Mouse (Mus musculus): ENCODE data around the gene 2310022A10Rik.
A peak's percentile ranks its signal among the peaks of the same experiment; 100 is the strongest.

2310022A10Rik gene

GRCm38 (mm10) chr7:27590566-27591213, 37.7 kb downstream of the 2310022A10Rik start:
- no peak for DNase-seq (ENCODE audit: low read depth, low spot score)

DNA sequence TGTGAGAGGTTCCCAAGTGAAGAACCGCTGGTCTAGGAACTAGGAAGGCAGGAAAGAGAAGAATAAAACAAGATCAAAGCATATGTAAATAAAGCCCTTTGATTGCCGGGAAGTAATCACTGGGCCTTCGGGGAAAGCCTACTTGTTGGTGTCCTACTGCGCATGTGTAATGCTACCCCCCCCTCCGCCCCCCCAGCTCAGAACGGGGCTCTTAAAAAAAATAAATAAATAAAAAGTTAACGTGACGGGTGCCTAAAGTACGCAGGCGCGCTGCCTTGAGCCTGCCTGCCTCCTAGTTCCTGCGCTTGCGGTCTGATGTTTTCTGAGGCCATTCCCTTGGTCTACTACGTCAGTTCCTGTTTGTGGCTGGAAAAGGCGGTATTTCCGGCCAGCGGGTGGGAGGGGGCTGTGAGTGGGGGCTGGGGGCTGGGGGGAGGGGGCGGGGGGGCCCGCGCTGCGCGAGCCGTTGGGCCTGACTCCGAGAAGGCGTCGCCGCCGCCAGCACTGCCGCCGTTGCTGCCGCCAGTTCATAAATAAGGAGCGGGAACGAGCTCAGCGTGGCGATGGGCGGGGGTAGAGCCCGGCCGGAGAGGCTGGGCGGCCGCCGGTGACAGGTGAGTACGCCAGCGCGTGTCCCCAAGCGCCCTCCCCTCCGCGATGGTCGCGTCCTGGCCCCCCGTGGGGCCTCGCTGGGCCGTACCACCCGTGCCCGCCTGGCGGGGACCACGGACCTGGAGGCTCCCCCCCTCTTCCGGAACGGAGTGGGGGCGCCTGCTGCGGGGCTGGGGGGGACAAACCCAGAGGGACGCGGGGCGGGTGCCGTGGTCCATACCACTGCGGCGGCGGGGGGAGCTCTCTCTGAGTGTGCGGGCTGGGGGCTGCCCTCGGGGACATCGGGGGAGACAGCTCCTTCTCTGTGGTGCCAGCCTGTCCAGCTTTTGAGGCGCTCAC, 38.5 kb downstream of the 2310022A10Rik start, which contains the start of gene Akt2:
Gene Akt2 (plus strand): TSS at position 287 of the 951 bp plus-strand sequence.
- DNase-seq (ENCODE audit: low read depth, low spot score): peak; percentile 97

DNA sequence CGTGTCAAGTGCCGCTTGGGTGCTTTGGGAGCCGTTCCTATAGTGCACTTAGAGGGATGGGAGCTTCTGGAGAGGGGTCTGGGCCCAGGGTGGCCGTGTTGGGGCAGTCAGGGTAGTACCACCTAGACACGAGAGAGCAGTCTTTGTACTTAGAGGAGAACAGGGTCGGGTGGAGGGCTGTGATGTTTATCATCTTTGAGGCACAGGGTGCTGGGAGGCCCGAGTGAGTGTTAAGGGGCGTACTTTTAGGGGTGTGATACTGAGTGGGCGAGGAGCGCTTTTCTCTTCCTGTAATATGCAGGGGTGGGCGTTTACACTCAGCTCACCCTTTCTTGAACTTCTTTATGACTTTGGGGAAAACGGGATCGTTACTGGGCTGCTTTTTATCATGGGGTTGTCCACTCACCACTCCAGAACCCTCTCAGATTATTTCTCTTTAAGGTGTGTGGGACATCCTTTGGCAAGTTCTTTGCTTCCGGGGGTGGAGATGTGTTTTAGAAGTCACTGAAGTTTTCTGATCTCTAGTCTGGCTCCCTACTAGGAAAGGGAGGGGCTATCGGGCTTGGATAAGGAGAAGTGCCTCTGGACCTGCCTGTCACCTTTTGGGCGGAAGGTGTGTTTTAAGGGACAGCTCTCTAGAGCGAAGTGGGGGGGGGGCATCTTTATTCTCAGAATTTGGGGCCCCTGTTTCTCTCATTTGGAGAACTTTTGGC, 39.3 kb downstream of the 2310022A10Rik start:
- DNase-seq (ENCODE audit: low read depth, low spot score): no peak

GRCm38 (mm10) chr7:27592934-27593645, 40.1 kb downstream of the 2310022A10Rik start:
- no peak for DNase-seq (ENCODE audit: low read depth, low spot score)

GRCm38 (mm10) chr7:27596586-27597503, 43.8 kb downstream of the 2310022A10Rik start:
- no peak for DNase-seq (ENCODE audit: low read depth, low spot score)

DNA sequence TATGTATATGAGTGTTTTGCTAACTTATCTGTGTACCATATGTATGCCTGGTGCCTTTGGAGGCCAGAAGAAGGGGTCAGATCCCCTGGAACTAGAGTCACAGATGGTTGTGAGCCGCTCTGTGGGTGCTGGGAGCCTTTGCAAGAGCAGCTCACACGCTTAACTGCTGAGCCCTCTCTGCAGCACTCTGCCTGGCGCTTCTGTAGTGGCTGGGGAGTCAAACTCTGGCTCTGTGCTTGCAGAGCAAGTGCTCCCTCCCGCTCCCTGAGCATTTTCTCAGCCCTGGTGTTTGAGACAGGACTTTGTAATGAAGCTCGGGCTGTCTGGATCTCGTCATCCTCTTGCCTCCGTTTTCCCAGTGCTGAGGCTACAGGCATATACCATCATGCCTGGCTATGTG, 45.0 kb downstream of the 2310022A10Rik start:
- no peak for DNase-seq (ENCODE audit: low read depth, low spot score)

- DNase-seq (ENCODE audit: low read depth, low spot score): no peak
Observed at GRCm38 (mm10) chr7:27601628-27602027, 48.6 kb downstream of the 2310022A10Rik start.

DNA sequence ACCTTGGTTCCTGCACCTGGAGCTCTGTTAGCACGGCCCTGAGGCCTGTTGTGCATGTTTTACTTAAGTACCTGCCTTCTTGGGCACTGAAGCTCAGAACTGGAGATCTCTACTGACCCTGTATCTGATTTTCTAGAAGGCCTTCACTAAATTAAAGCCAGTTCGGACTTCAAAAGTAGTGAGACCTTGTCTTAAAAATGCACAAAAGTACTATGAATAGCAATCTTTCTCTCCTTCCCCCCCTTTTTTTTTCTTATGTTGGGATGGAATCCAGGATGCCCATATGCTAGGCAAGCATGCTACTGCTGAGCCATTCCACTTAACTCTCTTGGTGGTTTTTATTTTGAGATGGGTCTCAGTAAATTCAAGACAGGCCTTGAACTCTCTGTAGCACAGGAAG, 49.1 kb downstream of the 2310022A10Rik start:
- DNase-seq (ENCODE audit: low read depth, low spot score): no peak

GRCm38 (mm10) chr7:27602835-27603234, 49.8 kb downstream of the 2310022A10Rik start:
- no peak for DNase-seq (ENCODE audit: low read depth, low spot score)

GRCm38 (mm10) chr7:27604661-27605348, 51.8 kb downstream of the 2310022A10Rik start:
- DNase-seq (ENCODE audit: low read depth, low spot score): no peak

GRCm38 (mm10) chr7:27605499-27606285, 52.7 kb downstream of the 2310022A10Rik start:
- no peak for DNase-seq (ENCODE audit: low read depth, low spot score)

DNA sequence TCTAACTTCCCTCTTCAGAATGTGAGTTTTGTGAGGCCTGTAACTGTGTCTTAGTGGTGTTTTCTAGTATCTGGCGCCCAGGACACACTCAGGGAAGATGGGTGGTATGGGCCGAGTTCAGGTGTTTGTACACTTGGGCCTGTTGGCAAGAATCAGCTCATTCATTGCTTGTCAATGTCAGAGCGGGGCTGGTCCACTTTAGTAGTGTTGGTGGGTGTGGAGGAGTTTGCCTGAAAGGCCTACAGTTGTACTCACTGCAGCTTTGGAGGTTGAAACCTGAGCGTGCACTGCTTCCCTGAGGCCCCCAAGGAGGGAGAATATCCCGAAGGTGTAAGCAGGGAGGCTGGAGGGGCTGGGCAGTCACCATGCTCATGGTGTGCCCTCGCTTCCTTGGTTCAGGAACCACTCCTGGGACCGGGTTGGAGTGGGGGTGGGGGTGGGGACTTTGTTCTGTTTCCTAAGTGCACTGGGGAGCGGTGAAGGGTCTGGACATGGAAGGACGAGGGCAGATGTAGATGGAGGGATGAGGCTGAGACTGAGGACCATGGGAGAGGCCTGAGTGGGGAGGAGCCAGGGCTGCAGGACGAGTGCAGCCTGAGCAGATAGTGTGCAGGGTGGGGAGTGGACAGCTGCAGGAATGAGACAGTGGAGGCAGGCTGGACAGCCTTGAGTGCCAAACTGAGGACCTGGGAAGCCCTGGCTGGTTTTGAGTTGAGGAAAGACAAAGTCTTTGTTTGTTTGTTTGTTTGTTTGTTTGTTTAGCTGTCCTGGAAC, 53.6 kb downstream of the 2310022A10Rik start:
- no peak for DNase-seq (ENCODE audit: low read depth, low spot score)

- DNase-seq (ENCODE audit: low read depth, low spot score): no peak
Observed at GRCm38 (mm10) chr7:27607580-27607979, 54.5 kb downstream of the 2310022A10Rik start.

- no peak for DNase-seq (ENCODE audit: low read depth, low spot score)
Observed at GRCm38 (mm10) chr7:27608130-27608529, 55.1 kb downstream of the 2310022A10Rik start.

DNA sequence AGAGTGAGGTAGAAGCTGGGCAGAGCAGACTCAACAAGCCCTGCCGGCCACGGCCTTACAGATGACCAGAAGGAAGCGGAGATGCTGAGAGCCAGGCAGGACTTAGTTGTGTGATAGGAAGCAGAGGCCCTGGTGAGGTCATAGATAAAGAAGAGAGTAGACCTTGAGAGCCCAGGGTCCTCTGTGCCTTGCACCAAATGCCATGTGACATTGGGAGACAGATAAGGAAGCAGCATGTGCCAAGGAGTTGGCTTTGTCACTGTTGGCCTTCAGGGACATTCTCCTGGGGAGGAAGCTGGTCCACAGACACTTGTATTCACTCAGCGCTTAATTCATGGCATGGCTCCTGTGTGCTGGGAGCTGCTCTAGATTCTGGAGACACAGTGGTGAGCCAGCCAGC, 56.3 kb downstream of the 2310022A10Rik start:
- no peak for DNase-seq (ENCODE audit: low read depth, low spot score)

GRCm38 (mm10) chr7:27609688-27610087, 56.7 kb downstream of the 2310022A10Rik start:
- DNase-seq (ENCODE audit: low read depth, low spot score): no peak

- no peak for DNase-seq (ENCODE audit: low read depth, low spot score)
Observed at GRCm38 (mm10) chr7:27610370-27610769, 57.3 kb downstream of the 2310022A10Rik start.

DNA sequence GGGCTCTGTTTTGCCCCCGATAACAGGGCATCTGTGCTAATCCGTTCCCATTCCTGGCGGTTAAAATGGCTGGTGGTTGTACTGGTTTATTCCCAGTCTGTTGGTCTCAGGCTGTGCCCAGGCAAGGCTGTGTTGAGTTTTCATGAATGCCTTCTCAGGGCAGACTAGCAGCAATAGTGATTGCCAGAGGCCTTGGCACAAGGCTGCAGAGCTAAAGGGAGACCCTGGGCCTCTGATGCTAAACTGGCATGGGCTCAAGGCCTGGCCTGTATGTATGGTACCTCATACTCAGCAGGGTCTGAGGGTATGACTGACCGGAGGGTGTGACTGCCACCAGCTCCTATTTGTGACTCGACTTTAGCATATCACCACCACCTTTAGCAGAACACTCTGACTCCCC, 57.8 kb downstream of the 2310022A10Rik start:
- no peak for DNase-seq (ENCODE audit: low read depth, low spot score)

All from retina, postnatal 7 days (tissue).